Mouse (Mus musculus): ENCODE measurements at regions not wholly inside any gene's neighbourhood (a gene's known extent, or its start where the extent isn't known, plus 50 kb on each side); places are given as distances from the start of the nearest gene placed in this dataset.

DNA sequence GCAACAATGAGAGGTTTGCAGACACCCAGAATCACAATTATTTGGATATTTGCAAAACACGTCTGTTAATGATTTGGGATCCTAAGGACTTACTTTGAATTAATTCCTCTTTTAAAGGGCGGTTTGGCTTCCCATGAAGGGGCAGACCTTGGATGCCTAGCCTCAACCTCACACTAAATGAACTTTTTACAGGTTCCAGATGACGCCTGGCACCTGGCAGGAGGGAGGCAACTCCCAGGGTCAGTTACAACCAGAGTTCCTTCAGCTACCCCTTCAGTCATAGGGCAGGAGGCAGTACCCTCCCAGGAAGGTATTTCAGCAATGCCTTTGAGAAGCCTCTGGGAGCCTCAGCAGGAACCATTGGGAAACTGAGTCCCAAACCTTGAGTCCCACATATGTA, 57.9 kb upstream of the Stx18 start:
- no peak overlapping the region for H3K27ac ChIP-seq (ENCODE audit: insufficient read depth, low read length)
- H3K4me1 ChIP-seq (ENCODE audit: control insufficient read depth, insufficient read depth, low read length), result no peaks in the 10 kb centered on the region
- no peak overlapping the region for H3K4me3 ChIP-seq (ENCODE audit: insufficient read depth, low read length)
- TF ChIP-seq POLR2A (IDR thresholded peaks at IDR 0.05; ENCODE audit: extremely low read depth, insufficient read depth, low read length), result no peak
- TF ChIP-seq CTCF (IDR thresholded peaks at IDR 0.05; ENCODE audit: extremely low read depth, insufficient read depth, low read length), result no peak

DNA sequence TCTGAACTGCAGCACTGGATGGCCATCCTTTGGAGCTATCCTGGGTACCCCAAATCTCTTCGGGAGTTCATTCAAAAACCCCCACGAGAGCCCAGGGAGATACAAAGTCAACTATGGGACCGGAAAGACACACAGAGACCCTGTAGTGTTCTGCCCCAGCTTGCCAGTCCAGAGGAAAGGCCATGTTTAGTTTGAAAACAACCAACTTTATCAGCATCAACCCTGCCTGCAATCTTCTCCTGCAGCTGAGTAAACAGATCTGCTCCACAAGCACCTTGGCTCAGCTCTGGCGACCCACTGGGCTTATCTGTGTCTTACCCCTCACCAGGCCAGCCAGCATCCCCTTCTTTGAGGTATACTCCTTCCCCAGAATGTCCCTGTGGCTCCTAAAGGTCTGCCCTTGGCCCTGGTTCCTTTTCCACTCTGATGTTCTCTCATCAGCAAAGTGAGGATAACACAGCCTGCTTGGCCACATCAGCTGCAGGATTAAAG, 61.6 kb upstream of the Stx18 start:
- Histone ChIP-seq H3K27ac (ENCODE audit: insufficient read depth, low read length) (no peak overlapping the region), H3K4me3 (ENCODE audit: insufficient read depth, low read length) (no peak overlapping the region), H3K4me1 (ENCODE audit: control insufficient read depth, insufficient read depth, low read length) (no peaks in the 10 kb centered on the region)
- TF ChIP-seq CTCF (IDR thresholded peaks at IDR 0.05; ENCODE audit: extremely low read depth, insufficient read depth, low read length), result no peak
- TF ChIP-seq POLR2A (IDR thresholded peaks at IDR 0.05; ENCODE audit: extremely low read depth, insufficient read depth, low read length), result no peak

DNA sequence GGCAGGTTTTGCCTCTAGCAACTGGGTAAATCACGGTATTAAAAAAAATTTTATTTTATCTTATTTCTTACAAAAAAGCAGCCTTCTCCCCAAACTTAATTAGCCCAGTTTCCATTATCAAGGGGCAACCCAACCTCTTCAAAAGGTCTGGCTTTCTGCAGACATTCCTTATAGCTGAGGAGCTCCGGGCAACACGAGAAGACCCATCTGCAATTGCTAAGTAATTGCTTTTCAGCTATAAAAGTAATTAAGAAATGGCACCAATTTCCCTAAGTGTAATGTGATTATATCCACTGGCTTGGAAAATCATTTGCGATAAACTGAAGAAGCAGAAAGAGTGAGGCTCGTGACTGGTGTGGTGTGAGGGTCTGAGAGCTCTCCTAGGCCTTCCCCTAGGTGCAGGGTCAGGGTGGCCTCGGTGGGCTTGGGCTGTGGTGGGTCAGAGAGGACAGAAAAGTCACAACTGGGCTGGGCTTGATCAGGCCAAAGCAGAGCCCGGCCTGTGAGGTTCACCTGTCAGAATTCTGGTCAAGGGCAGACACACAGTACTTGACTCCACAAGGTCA, 65.5 kb upstream of the Stx18 start:
- Histone ChIP-seq H3K27ac (ENCODE audit: insufficient read depth, low read length) (no peak overlapping the region), H3K4me3 (ENCODE audit: insufficient read depth, low read length) (no peak overlapping the region), H3K4me1 (ENCODE audit: control insufficient read depth, insufficient read depth, low read length) (no peaks in the 10 kb centered on the region)
- no peak for TF ChIP-seq POLR2A (IDR thresholded peaks at IDR 0.05; ENCODE audit: extremely low read depth, insufficient read depth, low read length)
- no peak for TF ChIP-seq CTCF (IDR thresholded peaks at IDR 0.05; ENCODE audit: extremely low read depth, insufficient read depth, low read length)

DNA sequence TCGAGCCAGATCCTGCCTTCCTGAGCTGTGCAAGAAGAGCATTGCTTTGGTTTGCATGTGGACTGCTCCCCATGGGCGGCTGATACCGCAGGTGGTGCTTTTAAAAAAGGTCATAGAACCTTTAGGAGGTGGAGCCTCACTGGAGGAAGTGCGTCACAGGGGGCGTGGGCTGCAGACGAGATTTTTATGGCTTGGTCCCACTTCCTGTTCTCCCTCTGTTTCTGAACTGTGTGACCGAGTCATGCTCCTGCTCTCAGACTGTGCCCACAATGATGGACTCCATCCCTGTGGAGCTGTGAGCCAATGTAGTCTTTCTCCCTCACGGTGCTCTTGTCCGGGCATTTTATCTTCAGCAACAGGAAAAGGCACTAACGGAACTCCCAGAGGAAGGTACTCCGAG, 66.8 kb upstream of the Stx18 start:
- no peak overlapping the region for H3K27ac ChIP-seq (ENCODE audit: insufficient read depth, low read length)
- no peak overlapping the region for H3K4me3 ChIP-seq (ENCODE audit: insufficient read depth, low read length)
- H3K4me1 ChIP-seq (ENCODE audit: control insufficient read depth, insufficient read depth, low read length), result no peaks in the 10 kb centered on the region
- TF ChIP-seq CTCF (IDR thresholded peaks at IDR 0.05; ENCODE audit: extremely low read depth, insufficient read depth, low read length), result no peak
- no peak for TF ChIP-seq POLR2A (IDR thresholded peaks at IDR 0.05; ENCODE audit: extremely low read depth, insufficient read depth, low read length)

DNA sequence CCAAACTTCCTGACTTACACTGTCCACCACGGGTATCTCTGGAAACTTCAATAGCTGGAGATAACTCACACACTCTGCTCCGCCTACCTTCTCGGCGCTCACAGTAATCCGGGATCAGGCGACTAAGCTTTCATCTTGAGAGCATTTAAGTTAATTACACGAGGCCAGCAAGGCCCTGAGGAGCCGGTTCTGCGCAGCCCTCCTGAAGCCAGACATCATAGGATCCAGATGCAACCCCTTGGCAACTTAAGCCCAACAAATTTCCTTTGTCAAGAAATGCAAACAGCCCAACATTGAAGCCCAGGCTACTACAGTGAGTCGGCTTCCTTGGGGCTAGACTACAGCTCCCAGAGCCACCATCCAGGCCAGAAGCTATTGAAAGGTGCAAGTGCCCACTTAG, 69.9 kb upstream of the Stx18 start:
- Histone ChIP-seq H3K4me3 (ENCODE audit: insufficient read depth, low read length) (no peak overlapping the region), H3K4me1 (ENCODE audit: control insufficient read depth, insufficient read depth, low read length) (no peaks in the 10 kb centered on the region), H3K27ac (ENCODE audit: insufficient read depth, low read length) (no peak overlapping the region)
- TF ChIP-seq CTCF (IDR thresholded peaks at IDR 0.05; ENCODE audit: extremely low read depth, insufficient read depth, low read length) (no peak), POLR2A (IDR thresholded peaks at IDR 0.05; ENCODE audit: extremely low read depth, insufficient read depth, low read length) (no peak)

DNA sequence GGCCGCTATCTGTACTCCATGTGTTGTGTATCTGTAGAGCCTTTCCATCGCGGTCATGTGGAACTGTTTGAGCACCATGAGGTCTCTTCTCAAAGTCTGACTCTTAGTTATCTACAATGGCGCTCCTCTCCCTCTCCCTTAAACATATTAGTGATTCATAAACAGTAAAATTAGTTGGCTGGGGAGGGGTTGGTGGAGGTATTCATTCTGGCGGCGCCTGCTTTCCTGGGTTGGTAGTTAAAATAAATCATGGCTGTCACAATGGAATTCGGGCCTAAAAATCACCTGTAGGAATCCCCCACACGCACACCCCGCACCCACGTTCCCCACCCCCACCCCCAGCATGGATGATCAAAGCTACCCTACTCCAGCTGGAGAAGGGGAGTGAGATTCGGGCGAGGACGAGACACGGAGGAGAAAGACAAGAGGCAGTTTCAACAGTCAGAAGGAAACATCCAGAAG, 70.6 kb upstream of the Stx18 start:
- no peak overlapping the region for H3K27ac ChIP-seq (ENCODE audit: insufficient read depth, low read length)
- H3K4me1 ChIP-seq (ENCODE audit: control insufficient read depth, insufficient read depth, low read length), result no peaks in the 10 kb centered on the region
- H3K4me3 ChIP-seq (ENCODE audit: insufficient read depth, low read length), result no peak overlapping the region
- TF ChIP-seq CTCF (IDR thresholded peaks at IDR 0.05; ENCODE audit: extremely low read depth, insufficient read depth, low read length) (no peak), POLR2A (IDR thresholded peaks at IDR 0.05; ENCODE audit: extremely low read depth, insufficient read depth, low read length) (no peak)

DNA sequence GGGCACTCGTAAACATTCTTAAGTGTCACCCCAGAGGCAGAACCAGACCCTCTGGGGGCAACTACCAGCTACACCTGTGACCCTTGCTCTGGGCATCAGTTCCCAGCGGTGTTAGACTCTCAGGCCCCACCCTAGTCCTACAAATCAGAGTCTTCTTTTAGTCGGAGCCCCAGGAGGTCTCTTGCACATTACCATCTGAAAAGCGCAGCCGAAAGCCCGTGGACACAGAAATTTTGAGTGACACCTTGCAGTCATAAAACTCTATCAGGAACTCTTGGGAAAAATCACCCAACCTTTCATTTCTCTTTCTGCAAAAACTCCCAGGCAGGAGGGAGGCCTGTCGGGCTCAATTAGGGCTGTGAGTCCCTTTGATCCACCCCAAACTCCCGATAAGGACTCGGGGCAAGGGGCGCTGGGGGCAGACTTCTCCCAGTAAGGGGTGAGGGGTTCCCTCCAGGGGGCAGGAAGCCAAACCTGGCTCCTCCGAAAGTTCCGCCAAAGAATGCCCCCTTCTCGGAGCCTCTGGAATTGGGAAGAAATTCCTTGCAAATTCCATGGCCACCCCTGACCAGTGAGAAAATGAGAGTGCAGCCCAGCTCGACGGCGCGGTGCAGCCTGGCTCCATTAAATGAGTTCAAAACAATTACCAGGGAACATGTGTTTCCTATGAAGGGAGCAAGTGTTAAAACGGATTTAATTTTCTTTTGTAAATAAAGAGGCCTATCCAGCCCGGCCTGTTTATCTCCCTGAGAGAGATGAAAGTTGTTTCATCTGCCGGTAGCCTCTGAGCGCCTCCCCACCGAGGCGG, 71.2 kb upstream of the Stx18 start:
- H3K4me1 ChIP-seq (ENCODE audit: control insufficient read depth, insufficient read depth, low read length), result no peaks in the 10 kb centered on the region
- TF ChIP-seq CTCF (IDR thresholded peaks at IDR 0.05; ENCODE audit: extremely low read depth, insufficient read depth, low read length) (no peak), POLR2A (IDR thresholded peaks at IDR 0.05; ENCODE audit: extremely low read depth, insufficient read depth, low read length) (no peak)
- H3K27ac ChIP-seq (ENCODE audit: insufficient read depth, low read length), result no peak overlapping the region
- H3K4me3 ChIP-seq (ENCODE audit: insufficient read depth, low read length), result no peak overlapping the region

DNA sequence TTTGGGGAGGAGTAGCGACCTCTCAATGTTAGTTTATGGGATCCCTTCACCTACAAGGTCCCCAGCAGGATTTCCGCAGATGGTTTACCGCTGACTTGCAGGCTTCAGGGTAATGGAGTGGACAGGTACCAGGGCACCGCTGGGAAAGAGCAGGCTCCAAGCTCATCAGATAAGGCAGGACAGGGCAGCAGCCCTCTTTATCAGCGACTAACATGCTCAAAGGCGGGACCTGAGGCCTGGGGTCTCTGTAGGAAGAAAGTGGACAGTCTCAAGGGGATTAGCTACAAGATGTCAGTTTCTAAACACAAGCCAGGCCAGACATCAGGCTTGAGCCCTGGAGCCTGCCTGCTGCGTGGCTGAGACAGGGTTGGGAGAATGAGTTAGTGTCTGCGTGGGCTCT, 74.9 kb upstream of the Stx18 start:
- no peaks in the 10 kb centered on the region for H3K4me1 ChIP-seq (ENCODE audit: control insufficient read depth, insufficient read depth, low read length)
- H3K4me3 ChIP-seq (ENCODE audit: insufficient read depth, low read length), result no peak overlapping the region
- TF ChIP-seq CTCF (IDR thresholded peaks at IDR 0.05; ENCODE audit: extremely low read depth, insufficient read depth, low read length) (no peak), POLR2A (IDR thresholded peaks at IDR 0.05; ENCODE audit: extremely low read depth, insufficient read depth, low read length) (no peak)

DNA sequence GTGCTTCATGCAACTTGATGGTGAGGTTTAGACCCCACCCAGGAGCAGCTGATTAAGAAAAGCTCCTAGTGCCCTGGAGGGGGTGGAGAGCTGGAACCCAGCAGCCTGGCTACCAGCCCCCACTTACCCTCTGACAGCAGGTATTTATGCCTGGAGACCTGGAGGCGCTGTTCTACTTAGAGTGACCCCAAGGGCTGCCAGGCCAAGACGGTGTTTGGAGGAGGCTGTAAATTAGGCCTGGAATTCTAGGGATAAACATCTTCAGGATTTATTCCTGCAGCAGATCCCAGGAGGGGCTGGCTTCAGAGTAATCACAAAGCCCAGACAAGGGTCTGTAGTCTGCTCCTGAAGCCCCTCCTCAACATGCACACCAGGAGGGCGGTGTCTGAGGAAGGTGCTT, 76.0 kb upstream of the Stx18 start:
- TF ChIP-seq POLR2A (IDR thresholded peaks at IDR 0.05; ENCODE audit: extremely low read depth, insufficient read depth, low read length) (no peak), CTCF (IDR thresholded peaks at IDR 0.05; ENCODE audit: extremely low read depth, insufficient read depth, low read length) (no peak)

More for the DNA sequence above, 74.9 kb upstream of the Stx18 start:
- H3K27ac ChIP-seq (ENCODE audit: insufficient read depth, low read length), result no peak overlapping the region

DNA sequence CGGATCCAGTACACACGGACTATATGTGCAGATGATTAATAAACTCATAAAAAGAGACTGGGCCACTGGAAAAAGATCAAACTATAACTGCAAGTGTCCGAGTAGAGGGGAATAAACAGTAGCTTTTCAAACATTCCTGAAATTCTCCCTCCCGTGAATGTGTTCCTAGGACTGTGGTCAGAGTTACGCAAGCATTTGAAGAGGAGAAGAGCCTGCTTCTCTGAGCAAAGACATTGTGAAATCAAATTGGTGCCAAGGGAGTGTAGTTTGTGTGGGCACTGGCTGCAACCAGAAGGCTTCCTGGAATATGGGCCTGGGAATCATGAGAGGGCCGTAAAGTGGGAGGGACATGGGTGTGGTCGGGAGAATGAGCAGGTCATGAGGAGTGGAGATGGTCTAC, 78.3 kb upstream of the Stx18 start:
- TF ChIP-seq POLR2A (IDR thresholded peaks at IDR 0.05; ENCODE audit: extremely low read depth, insufficient read depth, low read length), result no peak
- no peak for TF ChIP-seq CTCF (IDR thresholded peaks at IDR 0.05; ENCODE audit: extremely low read depth, insufficient read depth, low read length)
- Histone ChIP-seq H3K27ac (ENCODE audit: insufficient read depth, low read length) (no peak overlapping the region), H3K4me3 (ENCODE audit: insufficient read depth, low read length) (no peak overlapping the region), H3K4me1 (ENCODE audit: control insufficient read depth, insufficient read depth, low read length) (no peaks in the 10 kb centered on the region)

More for the DNA sequence above, 76.0 kb upstream of the Stx18 start:
- Histone ChIP-seq H3K4me1 (ENCODE audit: control insufficient read depth, insufficient read depth, low read length) (no peaks in the 10 kb centered on the region), H3K27ac (ENCODE audit: insufficient read depth, low read length) (no peak overlapping the region), H3K4me3 (ENCODE audit: insufficient read depth, low read length) (no peak overlapping the region)
